Mouse (Mus musculus) kidney, postnatal 14 days (tissue): ENCODE measurements around the gene Phc3.
"Not testable (repeated sequence)": the region's sequence is repeated elsewhere in the genome, so short reads cannot be mapped to it uniquely, and the experiment has no call there.

Experiments used
- DNase-seq: peaks from one replicate; pipeline ENCODE4 v3.0.0; 2022; ENCODE audit warnings: mixed read lengths

Gene Phc3

GRCm38 (mm10) chr3:30868625-30869024, 100.6 kb downstream of the Phc3 start:
- no peak for DNase-seq

DNA sequence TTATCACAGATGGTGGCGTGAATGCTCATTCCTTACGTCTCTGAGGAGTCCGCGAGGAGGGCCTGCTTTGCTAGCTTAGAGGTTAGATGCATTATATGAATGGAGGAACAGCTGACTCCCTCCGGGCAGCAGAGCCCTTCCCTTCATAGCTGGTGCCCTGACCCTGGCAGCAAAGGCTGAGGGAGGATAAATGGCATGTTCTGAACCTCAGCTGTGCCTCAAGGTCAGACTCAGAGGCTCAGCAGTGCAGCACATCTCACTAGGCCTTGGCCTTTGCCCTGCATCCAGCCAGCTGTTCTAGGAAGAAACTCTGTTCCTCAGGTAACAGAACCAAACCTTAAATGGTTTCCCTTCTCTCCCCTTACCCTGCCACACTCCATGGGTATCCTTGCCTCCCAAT, 101.0 kb downstream of the Phc3 start:
- DNase-seq: no peak

DNA sequence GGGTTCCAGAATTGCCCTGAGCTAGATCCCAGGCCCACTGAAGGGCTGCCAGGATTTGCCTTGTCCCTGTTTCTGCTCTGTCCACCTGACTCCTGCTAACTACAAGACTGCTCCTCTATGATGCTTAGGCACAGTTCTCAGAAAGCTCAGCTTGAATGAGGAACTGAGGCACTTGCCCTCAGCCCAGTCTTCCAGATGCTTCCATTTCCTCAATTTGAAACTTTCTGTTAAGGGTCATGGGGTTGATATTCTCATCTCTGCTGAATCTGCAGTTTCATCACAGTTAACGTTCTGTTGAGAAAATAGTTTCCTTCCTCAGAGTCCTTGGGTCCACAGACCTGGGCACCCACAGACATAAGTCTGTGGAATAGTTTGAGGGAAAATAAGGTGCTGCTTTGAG, 104.6 kb downstream of the Phc3 start:
- no peak for DNase-seq

- DNase-seq: no peak
Measured at GRCm38 (mm10) chr3:30863712-30864435, 105.3 kb downstream of the Phc3 start.

DNA sequence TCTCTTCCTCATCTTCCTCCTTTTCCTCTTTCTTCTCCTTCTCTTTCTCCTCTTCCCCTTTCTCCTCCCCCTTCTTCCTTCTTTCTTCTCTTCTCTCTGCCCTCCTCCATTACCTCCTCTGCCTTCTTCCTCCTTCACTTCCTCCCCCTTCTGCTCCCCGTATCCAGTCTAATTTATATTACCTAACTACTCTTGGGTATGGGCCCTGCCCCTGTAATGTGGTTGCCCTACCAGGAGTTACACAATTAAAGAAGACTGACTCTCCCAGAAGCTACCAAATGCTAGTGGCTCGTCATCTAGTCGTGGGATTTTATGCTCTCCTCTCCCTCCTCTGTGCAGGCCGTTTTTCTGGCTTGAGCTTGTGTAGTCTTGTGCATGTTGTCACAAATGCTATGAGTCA, 108.5 kb downstream of the Phc3 start:
- no peak for DNase-seq

DNA sequence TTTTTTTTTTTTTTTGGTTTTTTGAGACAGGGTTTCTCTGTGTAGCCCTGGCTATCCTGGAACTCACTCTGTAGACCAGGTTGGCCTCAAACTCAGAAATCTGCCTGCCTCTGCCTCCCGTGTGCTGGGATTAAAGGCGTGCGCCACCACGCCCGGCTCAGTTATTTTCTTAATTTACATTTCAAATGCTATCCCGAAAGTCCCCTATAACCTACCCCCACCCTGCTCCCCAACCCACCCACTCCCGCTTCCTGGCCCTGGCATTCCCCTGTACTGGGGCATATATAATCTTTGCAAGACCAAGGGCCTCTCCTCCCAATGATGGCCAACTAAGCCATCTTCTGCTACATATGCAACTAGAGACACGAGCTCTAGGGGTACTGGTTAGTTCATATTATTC, 109.6 kb downstream of the Phc3 start:
- not testable (repeated sequence) for DNase-seq

- DNase-seq: peak; percentile 86
Measured at GRCm38 (mm10) chr3:30855604-30856458, 113.4 kb downstream of the Phc3 start, which contains the start of gene Gpr160. TSS of gene Gpr160 (plus strand) at chr3:30855950.

DNA sequence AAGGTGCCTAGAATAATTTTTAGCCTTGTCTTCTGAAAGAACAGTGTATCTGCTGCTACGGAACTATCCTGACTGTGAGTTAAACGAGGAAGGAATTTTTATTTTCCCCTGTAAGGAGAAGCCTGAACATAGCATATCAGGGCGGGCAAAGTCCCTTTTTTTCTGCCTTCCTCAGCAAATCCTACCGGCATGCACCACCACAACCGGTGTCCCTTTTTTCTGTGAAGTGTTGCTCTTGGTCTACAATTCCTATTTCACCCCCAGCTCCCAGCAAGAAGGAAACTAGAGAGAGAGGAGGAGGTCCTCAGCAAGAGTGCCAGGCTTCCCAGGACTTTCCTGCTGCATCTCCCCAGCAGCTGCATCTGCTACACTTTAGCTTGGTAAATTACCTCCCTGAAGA, 115.6 kb downstream of the Phc3 start:
- DNase-seq: peak; percentile 36

- peak; percentile 25 for DNase-seq
Measured at GRCm38 (mm10) chr3:30851422-30851821, 117.8 kb downstream of the Phc3 start.
